Mouse (Mus musculus) hindbrain, embryonic 10.5 days (tissue): ENCODE measurements at regions not wholly inside any gene's neighbourhood (a gene's known extent, or its start where the extent isn't known, plus 50 kb on each side); places are given as distances from the start of the nearest gene placed in this dataset.
A peak's percentile ranks its signal among the peaks of the same experiment; 100 is the strongest.
"Not testable (repeated sequence)": the region's sequence is repeated elsewhere in the genome, so short reads cannot be mapped to it uniquely, and the experiment has no call there.

Experiments
- DNase-seq: peaks from one replicate; pipeline ENCODE4 v3.0.0-alpha.2; 2017; ENCODE audit warnings: low spot score
- H3K27ac ChIP-seq: fragments of 300-500 bp; sonication (generic); 2 replicates; pipeline ENCODE4 v1.5.1; 2016; ENCODE audit warnings: mild to moderate bottlenecking, moderate library complexity
- H3K27me3 ChIP-seq: fragments of 300-500 bp; sonication (generic); 2 replicates; pipeline ENCODE4 v1.6.1; 2016; ENCODE audit warnings: mild to moderate bottlenecking; ENCODE audit not compliant: poor library complexity, insufficient read depth, severe bottlenecking
- H3K36me3 ChIP-seq: fragments of 300-500 bp; sonication (generic); 2 replicates; pipeline ENCODE4 v1.6.1; 2016; ENCODE audit warnings: mild to moderate bottlenecking, moderate library complexity
- H3K4me1 ChIP-seq: fragments of 300-500 bp; sonication (generic); replicated peaks from 2 replicates; pipeline ENCODE4 v1.6.1; 2016; ENCODE audit warnings: mild to moderate bottlenecking
- H3K4me3 ChIP-seq: fragments of 300-500 bp; sonication (generic); 2 replicates; pipeline ENCODE4 v1.5.1; 2016; ENCODE audit warnings: mild to moderate bottlenecking, moderate library complexity
- H3K9me3 ChIP-seq: fragments of 300-500 bp; sonication (generic); 2 replicates; pipeline ENCODE4 v1.6.1; 2016; ENCODE audit warnings: mild to moderate bottlenecking, moderate library complexity
- WGBS: fragments of 180-500 bp; shearing (Covaris S2); methylation state at CpG from one replicate; pipeline ENCODE4 v1.1.7; 2016; 5-methylcytosine and 5-hydroxymethylcytosine counted together

DNA sequence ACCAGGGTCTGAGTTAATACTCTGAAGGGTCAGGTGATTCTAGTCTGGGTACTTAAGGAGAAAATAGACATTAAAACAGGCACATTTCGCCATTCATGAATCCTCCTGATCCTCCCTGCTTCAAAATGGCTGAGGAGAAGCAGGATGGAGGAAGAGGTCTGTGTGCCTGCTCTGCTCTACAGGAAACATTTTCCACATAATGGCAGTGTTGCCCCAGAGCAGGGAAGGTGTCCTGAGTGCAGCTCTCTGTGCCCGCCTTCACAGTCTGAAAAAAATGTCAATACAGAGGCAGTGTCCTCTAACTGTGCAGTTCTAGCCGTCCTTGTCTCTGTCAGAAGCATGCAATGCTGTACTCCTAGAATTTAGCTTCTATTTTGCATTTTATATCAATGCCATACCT lies 169.3 kb upstream of the Olfr1324 start:
- 78% methylated on average over 3 of the region's 3 CpGs for WGBS
- H3K4me1 ChIP-seq, H3K27me3 ChIP-seq, H3K9me3 ChIP-seq, H3K4me3 ChIP-seq, DNase-seq: not testable (repeated sequence)
- Histone ChIP-seq H3K27ac (peak overlapping the region; percentile 72; the same call in 1 of the 2 replicates), H3K36me3 (peaks cover 66% of the 10 kb centered on the region)

- DNase-seq: peak; percentile 31
- peaks cover 66% of the 10 kb centered on the region for H3K36me3 ChIP-seq
- no peaks in the 10 kb centered on the region for H3K9me3 ChIP-seq
- peak overlapping the region; percentile 28 for H3K4me3 ChIP-seq
- peak overlapping the region; percentile 72; the same call in 1 of the 2 replicates for H3K27ac ChIP-seq
- H3K4me1 ChIP-seq: no peaks in the 10 kb centered on the region
- WGBS: 70% methylated on average over 6 of the region's 6 CpGs
- no peaks in the 10 kb centered on the region for H3K27me3 ChIP-seq
Observed at GRCm38 (mm10) chrX:50597105-50597504, 168.8 kb upstream of the Olfr1324 start.

GRCm38 (mm10) chrX:50594976-50595375 lies 166.7 kb upstream of the Olfr1324 start:
- H3K4me3 ChIP-seq, H3K9me3 ChIP-seq, H3K27ac ChIP-seq, DNase-seq, H3K4me1 ChIP-seq, H3K27me3 ChIP-seq: not testable (repeated sequence)
- WGBS: 81% methylated on average over 4 of the region's 4 CpGs
- H3K36me3 ChIP-seq: peaks cover 71% of the 10 kb centered on the region

GRCm38 (mm10) chrX:50591477-50591876 lies 163.2 kb upstream of the Olfr1324 start:
- Histone ChIP-seq H3K27me3 (no peaks in the 10 kb centered on the region), H3K4me3 (no peak overlapping the region), H3K27ac (no peak overlapping the region), H3K9me3 (no peaks in the 10 kb centered on the region), H3K36me3 (peaks cover 55% of the 10 kb centered on the region), H3K4me1 (no peaks in the 10 kb centered on the region)
- no peak for DNase-seq
- WGBS: 68% methylated on average over 4 of the region's 4 CpGs

DNA sequence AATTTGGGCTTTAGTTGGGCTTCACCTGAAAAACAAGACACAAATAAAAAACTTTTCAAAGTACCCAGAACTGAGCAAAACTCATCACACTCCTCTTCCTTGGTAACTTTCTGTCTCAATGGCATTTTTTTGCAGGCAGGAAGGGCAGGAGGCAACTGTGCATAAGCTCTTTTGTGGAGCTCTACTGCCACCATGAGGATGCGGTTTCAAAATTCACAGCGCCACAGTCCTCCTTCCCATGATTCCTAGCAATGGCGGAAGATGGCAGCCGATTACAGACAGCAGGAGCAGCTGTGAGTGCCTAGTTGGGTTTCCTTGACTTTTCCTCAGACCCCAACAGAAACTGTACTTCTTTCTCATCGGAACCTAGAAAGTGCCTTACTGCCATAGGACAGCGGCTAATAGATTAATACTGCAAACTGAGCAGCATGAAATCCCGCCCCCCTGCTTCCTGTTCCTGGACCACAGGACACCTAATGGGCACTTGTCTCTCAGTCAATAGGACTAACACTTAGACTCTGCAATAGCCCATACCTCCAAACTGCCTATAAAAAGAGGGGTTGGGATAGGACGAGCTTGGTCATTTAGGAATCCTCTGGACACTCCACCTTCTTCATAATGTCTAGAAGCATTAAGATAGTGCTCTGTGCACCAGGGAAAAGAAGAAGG lies 162.5 kb upstream of the Olfr1324 start:
- peaks cover 53% of the 10 kb centered on the region for H3K36me3 ChIP-seq
- no peak overlapping the region for H3K27ac ChIP-seq
- no peaks in the 10 kb centered on the region for H3K27me3 ChIP-seq
- 77% methylated on average over 8 of the region's 8 CpGs for WGBS
- no peaks in the 10 kb centered on the region for H3K4me1 ChIP-seq
- peak; percentile 42 for DNase-seq
- no peaks in the 10 kb centered on the region for H3K9me3 ChIP-seq
- H3K4me3 ChIP-seq: 0 out of 2 replicates have a peak overlapping the region, but pooled peaks have one; percentile 13

- H3K9me3 ChIP-seq: no peaks in the 10 kb centered on the region
- 90% methylated on average over 6 of the region's 6 CpGs for WGBS
- H3K4me1 ChIP-seq: no peaks in the 10 kb centered on the region
- H3K4me3 ChIP-seq: no peak overlapping the region
- no peaks in the 10 kb centered on the region for H3K27me3 ChIP-seq
- no peak for DNase-seq
- peaks cover 52% of the 10 kb centered on the region for H3K36me3 ChIP-seq
- no peak overlapping the region for H3K27ac ChIP-seq
Observed at GRCm38 (mm10) chrX:50588892-50589291, 160.6 kb upstream of the Olfr1324 start.

DNA sequence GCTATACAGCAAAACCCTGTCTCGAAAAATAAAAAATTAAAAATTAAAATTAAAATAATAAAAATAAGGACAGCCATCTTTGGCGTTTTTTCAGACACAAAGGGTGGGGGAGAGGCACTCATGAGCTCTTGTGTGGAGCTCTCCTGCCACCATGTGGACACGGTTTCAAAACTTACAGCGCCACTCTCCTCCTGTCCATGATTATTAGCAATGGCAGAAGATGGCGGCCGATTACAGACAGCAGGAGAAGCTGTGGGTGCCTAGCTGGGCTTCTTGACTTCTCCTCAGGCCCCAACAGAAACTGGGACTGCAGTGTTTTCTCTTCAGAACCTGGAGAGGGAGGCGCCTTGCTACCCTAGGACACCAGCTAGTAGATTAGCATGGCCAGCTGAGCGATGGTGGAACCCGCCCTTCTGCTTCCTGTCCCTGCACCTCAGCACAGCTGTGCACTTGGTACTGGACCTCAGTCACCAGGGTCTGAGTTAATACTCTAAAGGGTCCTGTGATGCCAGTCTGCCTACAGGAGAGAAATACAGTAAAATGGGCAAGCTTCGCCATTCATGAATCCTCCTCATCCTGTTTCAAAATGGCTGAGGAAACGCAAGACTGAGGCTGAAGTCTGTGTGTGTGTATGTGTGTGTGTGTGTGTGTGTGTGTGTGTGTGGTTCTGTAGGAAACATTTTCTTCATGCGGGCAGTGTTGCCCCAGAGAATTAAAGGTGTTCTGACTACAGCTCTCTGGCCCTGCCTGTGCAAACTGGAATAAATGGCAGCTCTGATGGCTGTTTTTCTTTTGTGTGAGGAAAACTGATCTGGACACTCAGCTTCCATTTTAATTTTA lies 155.7 kb upstream of the Olfr1324 start:
- Histone ChIP-seq H3K36me3 (peaks cover 49% of the 10 kb centered on the region), H3K9me3 (no peaks in the 10 kb centered on the region), H3K27me3 (no peaks in the 10 kb centered on the region), H3K27ac (peak overlapping the region; percentile 50; the same call in 1 of the 2 replicates), H3K4me1 (no peaks in the 10 kb centered on the region), H3K4me3 (peak overlapping the region; percentile 18; the same call in 1 of the 2 replicates)
- no peak for DNase-seq
- WGBS: 74% methylated on average over 12 of the region's 12 CpGs

GRCm38 (mm10) chrX:50580200-50580599 lies 151.9 kb upstream of the Olfr1324 start:
- peaks cover 52% of the 10 kb centered on the region for H3K36me3 ChIP-seq
- WGBS: 72% methylated on average over 7 of the region's 7 CpGs

DNA sequence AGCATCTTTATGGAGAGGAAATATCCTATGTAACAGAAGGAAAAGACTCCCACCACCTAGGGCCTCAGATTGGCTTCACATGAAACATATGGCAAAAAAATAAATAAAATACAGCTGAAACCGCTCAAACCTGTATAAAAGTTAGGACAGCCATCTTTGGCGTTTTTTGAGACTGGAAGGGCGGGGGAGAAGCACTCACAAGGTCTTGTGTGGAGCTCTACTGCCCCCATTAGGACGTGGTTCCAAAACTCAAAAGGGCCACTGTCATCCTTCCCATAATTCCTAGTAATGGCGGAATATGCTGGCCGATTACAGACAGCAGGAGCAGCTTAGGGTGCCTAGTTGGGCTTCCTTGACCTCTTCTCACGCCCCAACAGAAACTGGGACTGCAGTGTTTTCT lies 148.5 kb upstream of the Olfr1324 start:
- Histone ChIP-seq H3K36me3 (peaks cover 33% of the 10 kb centered on the region), H3K4me3 (peak overlapping the region; percentile 16; the same call in 1 of the 2 replicates), H3K27me3 (no peaks in the 10 kb centered on the region), H3K4me1 (no peaks in the 10 kb centered on the region), H3K9me3 (no peaks in the 10 kb centered on the region), H3K27ac (peak overlapping the region; percentile 56; the same call in 1 of the 2 replicates)
- WGBS: 59% methylated on average over 7 of the region's 7 CpGs
- DNase-seq: peak; percentile 24

More at GRCm38 (mm10) chrX:50580200-50580599, 151.9 kb upstream of the Olfr1324 start:
- DNase-seq: peak; percentile 17
- Histone ChIP-seq H3K27me3 (no peaks in the 10 kb centered on the region), H3K27ac (peak overlapping the region; percentile 67; the same call in 1 of the 2 replicates), H3K9me3 (no peaks in the 10 kb centered on the region), H3K4me1 (no peaks in the 10 kb centered on the region), H3K4me3 (no peak overlapping the region; the same call in 1 of the 2 replicates)

GRCm38 (mm10) chrX:50572191-50573095 lies 144.1 kb upstream of the Olfr1324 start:
- DNase-seq: peak; percentile 38
- peak overlapping the region; percentile 23; the same call in 1 of the 2 replicates for H3K4me3 ChIP-seq
- H3K9me3 ChIP-seq, H3K27ac ChIP-seq, H3K27me3 ChIP-seq, H3K4me1 ChIP-seq: not testable (repeated sequence)
- H3K36me3 ChIP-seq: peaks cover 44% of the 10 kb centered on the region
- 65% methylated on average over 14 of the region's 14 CpGs for WGBS

DNA sequence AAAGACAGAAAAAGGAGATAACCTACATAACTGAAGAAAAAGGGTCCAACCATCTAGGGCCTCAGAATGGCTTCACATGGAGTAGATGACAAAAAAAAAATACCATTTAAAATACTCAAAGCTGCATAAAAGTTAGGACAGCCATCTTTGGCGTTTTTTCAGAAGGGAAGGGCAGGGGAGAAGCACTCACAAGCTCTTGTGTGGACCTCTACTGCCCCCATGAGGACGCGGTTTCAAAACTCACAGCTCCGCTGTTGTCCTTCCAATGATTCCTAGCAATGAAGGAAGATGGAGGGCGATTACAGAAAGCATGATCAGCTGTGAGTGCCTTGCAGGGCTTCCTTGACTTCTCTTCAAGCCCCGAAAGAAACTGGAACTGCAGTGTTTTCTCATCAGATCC lies 140.8 kb upstream of the Olfr1324 start:
- 65% methylated on average over 6 of the region's 6 CpGs for WGBS
- DNase-seq: no peak
- H3K36me3 ChIP-seq: peaks cover 69% of the 10 kb centered on the region

DNA sequence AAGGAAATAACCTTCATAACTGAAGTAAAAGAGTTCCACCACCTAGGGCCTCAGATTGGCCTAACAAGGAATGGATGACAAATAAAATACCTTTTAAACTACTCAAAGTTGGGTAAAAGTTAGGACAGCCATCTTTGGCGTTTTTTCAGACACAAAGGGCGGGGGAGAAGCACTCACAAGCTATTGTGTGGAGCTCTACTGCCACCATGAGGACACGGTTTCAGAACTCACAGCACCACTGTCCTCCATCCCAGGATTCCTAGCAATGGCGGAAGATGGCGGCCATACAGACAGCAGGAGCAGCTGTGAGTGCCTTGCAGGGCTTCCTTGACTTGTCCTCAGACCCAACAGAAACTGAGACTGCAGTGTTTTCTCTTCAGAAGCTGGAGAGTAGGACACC lies 138.0 kb upstream of the Olfr1324 start:
- Histone ChIP-seq H3K27ac (no peak overlapping the region), H3K4me1 (no peaks in the 10 kb centered on the region), H3K9me3 (no peaks in the 10 kb centered on the region), H3K36me3 (peaks cover 64% of the 10 kb centered on the region), H3K27me3 (no peaks in the 10 kb centered on the region), H3K4me3 (no peak overlapping the region)
- DNase-seq: peak; percentile 33
- 60% methylated on average over 5 of the region's 5 CpGs for WGBS

More for the DNA sequence above, 140.8 kb upstream of the Olfr1324 start:
- Histone ChIP-seq H3K27ac (no peak overlapping the region), H3K9me3 (no peaks in the 10 kb centered on the region), H3K4me3 (no peak overlapping the region), H3K27me3 (no peaks in the 10 kb centered on the region), H3K4me1 (no peaks in the 10 kb centered on the region)
